Mouse (Mus musculus): Measurements from ENCODE around the gene Gm10803.
A peak's percentile ranks its signal among the peaks of the same experiment; 100 is the strongest.
"Not testable (repeated sequence)": the region's sequence is repeated elsewhere in the genome, so short reads cannot be mapped to it uniquely, and the experiment has no call there.

Gm10803 gene

DNA sequence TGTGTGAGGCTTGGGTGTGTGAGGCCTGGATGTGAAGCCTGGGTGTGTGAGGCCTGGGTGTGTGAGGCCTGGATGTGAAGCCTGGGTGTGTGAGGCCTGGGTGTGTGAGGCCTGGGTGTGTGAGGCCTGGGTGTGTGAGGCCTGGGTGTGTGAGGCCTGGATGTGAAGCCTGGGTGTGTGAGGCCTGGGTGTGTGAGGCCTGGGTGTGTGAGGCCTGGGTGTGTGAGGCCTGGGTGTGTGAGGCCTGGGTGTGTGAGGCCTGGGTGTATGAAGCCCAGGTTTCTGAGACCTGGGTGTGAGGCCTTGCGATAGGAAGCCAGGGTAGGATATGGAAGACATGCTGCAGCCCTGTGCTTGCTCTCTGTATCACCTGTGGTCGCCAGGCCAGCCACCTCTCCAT, at the start of gene Gm10803:
Gene Gm10803 (plus strand): TSS at position 301 of the 400 bp plus-strand sequence.
- DNase-seq: not testable (repeated sequence)

DNA sequence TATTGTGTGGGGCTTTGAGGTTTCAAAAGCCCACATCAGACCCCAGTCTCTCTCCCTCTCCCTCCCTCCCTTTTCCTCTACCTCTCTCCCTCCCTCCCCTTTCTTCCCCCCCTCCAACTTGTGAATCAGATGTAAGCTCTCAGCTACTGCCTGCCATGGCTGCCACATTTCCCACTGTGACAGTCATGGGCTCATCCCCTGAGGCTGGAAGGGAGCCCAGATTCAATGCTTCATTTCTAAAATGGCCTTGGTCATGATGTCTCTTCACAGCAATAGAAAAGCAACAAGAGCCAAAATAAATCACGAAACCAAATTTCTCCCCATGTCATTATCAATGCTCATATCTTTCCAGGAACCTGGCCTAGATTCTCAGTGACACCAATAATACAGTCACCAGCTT, 49.5 kb upstream of the Gm10803 start:
- no peak for DNase-seq

DNA sequence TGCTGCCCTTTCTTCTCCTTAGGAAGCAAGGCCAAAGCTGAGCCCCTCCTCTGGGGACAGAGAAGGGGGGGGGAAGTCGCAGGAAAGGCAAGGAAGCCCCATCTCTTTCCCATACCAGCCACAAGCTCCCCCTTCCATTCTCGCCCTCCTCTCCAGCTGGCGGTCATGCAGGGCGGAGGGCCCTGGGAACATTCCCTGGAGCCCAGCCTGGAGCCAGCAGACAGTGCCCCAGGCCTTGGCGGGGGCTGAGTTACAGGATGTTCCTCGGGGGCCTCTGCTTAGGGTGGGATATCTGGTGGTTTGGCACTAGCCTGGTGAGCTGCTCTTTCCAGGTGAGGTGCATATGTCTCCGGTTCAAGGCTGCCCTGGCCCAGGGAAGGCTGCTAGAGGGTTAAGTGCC, 48.2 kb upstream of the Gm10803 start:
- DNase-seq: no peak

GRCm38 (mm10) chr2:93515246-93515645, 45.1 kb upstream of the Gm10803 start:
- no peak for DNase-seq

- no peak for DNase-seq
Measured at GRCm38 (mm10) chr2:93521042-93521441, 39.3 kb upstream of the Gm10803 start.

DNA sequence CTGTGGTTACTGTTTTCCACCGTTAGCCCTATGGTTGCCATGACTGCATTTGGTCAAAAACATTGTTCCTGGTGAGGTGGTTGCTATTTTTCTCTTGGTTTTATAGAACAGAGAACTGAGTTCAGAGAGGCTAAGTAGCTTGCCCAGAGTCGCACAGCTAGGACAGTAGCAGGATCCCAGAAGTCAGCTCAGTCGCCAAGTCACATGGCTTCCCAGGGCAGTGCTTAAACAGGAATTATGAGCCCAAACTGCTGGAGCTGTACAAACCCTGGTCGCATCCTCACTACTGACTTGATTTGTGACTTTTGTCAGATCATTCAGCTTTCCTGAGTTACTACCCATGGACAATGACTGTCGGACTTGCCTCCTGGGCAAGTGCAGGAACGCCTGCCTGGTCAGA, 38.8 kb upstream of the Gm10803 start:
- no peak for DNase-seq

DNA sequence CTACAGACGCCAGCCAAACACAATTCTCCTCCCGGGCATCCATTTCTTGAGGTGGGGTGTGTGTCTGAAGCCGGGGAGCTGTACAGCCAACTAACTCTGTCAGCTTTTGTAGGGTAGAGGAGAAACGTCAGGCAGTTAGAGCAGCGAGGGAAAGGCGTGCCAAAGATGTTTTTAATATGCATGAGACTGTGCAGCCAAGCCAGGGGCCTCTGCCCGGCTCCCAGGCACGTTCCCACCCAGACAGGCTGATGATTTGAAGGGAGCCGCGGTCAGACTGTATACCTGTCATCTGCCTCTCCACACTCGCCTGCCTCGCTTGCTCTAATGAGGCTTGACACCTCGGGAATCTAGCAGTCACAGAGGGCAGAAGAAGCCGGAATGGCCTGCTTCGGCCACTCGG, 38.4 kb upstream of the Gm10803 start:
- DNase-seq: no peak

DNA sequence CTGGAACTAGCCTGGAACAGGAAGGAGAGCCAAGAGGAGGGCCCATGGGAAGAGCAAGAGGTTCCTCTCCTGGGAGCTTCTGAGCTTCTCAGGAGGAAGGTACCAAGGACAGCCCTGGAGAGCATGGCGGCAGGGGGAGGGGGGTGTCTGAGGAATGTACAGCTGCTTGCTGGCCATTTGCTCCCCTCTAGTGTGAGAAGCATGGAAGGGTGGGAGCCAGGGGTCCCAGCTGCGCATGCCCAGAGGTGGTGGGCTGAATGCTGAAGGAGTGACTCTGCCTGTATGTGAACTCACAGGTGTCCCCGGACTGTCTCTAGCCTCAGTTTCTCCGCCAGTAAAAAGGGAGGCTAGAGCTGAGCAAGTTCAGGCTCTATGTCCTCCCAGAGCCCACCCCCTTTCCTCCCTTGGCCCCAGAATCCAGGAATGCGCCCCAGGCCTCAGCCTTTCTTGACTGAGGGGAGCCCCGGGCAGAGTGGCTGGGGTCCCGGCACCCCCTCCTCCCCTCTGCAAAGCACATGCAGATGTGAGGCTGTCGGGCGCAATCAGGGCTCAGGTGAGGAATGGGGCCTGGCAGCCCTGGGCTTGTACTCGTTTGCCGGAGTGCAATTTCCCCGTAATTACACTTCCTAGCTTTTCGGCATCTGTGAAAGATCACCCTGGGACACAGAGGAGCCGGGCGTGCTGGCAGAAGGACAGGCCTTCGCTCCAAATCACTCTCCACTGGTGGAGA, 35.2 kb upstream of the Gm10803 start:
- no peak for DNase-seq

GRCm38 (mm10) chr2:93529602-93530001, 30.8 kb upstream of the Gm10803 start:
- DNase-seq: no peak

GRCm38 (mm10) chr2:93533891-93534290, 26.5 kb upstream of the Gm10803 start:
- DNase-seq: no peak

DNA sequence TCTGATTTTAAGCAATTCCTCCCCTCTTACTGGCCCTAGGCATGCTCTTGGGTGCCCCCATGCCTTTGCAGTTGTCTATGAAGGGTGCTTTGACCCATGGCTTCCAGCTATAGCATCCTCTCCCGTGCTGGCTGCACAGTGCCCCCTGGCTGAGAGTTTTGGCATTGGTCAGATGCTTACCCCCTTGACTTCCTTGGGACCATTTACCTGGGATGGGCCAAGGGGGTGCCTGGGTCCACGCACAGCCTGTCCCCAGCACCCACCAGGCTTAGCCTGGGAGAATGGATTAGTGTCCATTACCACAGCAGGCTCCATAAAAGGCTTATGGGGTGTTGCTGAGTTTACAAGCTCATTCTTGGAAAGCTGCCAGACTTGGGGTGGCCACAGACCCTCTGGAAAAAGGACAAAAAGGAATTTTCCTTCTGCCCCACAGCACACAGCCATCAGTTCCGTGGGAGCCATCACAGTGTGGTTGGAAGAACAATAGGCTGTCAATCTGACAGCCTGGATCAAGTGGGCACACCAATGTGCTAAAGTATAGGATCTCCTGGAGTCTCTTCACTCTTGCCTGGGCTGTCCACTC, 22.9 kb upstream of the Gm10803 start:
- peak; percentile 29 for DNase-seq

- DNase-seq: no peak
Measured at GRCm38 (mm10) chr2:93538140-93538539, 22.2 kb upstream of the Gm10803 start.

DNA sequence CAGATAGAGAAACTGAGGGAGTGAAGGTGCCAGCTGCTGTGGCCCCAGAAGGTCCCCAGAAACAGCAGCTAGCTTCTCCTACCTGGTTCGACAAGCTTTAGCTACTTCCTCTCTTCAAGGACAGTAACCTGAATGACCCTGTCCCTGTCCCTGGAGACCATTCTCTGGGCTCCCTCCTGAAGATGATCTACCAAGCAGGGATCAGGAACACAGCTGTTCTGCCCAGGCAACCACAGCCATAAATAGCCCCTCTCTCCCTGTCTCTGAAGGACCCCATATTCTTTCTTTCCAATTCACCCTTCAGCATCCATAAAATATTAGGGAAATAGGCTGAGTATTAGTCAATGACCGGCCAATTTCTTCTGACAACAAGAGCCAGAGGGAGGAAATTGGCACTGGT, 18.6 kb upstream of the Gm10803 start:
- DNase-seq: no peak

GRCm38 (mm10) chr2:93552676-93553521, 7.5 kb upstream of the Gm10803 start:
- no peak for DNase-seq

DNA sequence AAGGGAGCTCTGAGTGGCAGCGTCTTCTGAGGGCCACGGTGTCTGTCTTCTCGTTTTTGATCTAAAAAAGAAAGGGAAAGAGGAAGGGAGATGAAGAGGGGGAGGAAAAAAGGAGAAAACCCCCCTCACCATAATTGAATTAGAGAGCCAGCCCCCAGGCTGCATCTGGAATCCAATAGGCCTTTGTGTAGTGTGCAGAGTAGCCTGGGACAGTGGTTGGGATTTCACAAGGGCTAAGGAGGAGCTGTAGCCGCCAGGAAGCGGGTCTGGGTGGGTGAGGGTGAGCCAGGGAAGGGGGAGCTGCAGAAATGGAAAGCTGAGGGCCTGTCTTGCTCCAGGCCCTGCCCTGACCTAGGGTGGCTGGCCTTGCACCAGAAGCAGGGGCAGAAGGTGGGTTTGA, 6.5 kb upstream of the Gm10803 start:
- DNase-seq: no peak

- no peak for DNase-seq
Measured at GRCm38 (mm10) chr2:93565647-93566046, 5.3 kb downstream of the Gm10803 start.

GRCm38 (mm10) chr2:93567675-93568074, 7.3 kb downstream of the Gm10803 start:
- DNase-seq: no peak

DNA sequence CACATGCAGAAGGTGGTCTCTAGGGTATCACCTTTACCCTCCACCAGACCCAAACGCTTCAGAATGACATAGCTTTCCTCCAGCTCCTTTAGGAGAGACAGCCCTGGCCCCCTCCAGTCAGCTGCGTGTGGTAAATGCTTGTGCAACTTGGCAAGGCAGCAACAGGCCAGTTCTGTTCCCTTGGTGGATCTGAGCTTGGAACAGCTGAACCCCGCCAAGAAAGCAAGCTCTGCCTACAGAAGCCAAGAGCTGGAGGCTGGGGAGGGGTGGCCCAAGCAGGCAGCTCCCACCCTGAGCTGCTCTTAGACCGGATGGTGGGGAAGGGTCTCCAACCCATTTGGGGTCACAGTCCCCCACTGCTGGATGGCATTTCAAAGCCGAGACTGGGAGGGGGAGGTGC, 12.2 kb downstream of the Gm10803 start:
- no peak for DNase-seq

- no peak for DNase-seq
Measured at GRCm38 (mm10) chr2:93581271-93581670, 20.9 kb downstream of the Gm10803 start.

- no peak for DNase-seq
Measured at GRCm38 (mm10) chr2:93585821-93586220, 25.5 kb downstream of the Gm10803 start.

DNA sequence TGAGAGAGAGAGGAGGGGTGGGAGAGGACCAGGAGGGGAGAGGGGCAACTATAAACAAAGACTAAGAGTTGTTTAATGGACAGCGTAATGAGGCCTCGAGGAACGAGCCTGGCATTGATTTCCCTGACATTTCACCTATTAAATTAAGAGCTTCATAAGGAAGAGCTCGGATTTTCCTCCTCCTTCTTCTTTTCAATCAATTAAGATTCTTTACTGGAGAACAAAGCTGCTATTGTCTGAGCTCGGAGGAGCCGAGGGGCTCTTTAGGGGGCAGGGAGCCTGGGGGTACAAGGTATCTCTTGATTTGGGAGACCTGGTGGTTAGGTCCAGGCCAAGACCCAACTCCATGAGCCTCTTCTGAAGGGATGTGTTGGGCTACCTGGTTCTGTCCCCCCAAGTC, 27.1 kb downstream of the Gm10803 start:
- no peak for DNase-seq

DNA sequence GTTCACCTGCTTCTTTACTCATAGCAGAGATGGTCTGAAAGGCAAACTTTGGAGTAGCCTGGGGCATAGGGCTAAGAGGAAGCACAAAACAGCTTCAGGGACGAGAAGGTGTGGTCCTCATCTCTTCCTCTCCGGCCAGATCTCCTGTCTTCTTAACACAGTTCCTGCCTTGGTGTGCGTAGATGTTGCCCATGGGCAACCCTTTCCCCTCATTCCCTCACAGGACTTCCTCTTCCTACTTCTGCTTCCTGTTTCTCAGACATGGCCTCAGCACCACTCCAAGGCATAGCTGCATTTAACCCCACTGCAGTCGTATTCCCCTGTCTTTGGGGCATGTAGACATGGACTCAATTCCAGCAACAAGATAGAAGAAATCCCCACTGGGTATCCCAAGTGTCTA, 29.5 kb downstream of the Gm10803 start:
- no peak for DNase-seq

DNA sequence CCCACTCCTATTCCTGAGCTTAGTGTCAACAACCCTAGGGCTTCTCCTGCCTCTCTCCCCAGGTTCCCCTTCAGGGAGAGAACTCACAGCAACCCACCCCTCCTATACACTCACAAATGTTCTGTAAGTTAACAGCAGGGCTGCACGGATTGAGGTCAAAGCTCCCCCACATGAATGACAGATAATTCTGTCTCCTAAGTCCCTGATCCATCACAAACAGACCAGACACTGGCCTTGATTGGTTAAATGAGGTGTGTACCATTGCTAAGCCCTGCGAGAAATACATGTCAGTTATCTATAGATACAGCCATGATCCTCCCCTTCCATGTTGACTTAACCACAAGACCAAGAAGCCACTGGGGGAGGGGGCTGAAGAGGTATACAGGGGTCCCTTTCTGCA, 31.3 kb downstream of the Gm10803 start:
- DNase-seq: no peak

Data from thymus, postnatal 14 days (tissue).